Comparison of ENCODE assay signal across 24 mouse cellular contexts in genomic region chr17:12499426-12499825, GRCm38 (mm10). TPM values are rescaled to one million over a fixed set of nuclear protein-coding genes. Genes with fewer than 3 reads are reported as not detected.
DNase-seq lines count a peak whose midpoint lies in the region; ATAC-seq and TF ChIP-seq lines count a peak whose summit lies in the region.
"Had no signal": no experiment of that assay in that cellular context is flagged by ENCODE, and none has a peak within 500 bp of the region (broad histone marks: within the 10 kb centered on the region; RNA-seq: fewer than 3 reads in every experiment).

No protein-coding gene starts in this region.

- H3K9ac ChIP-seq in MEL (ENCODE audit: control insufficient read depth, low read depth, low read length, poor library complexity, severe bottlenecking) = no peak overlapping the region
- H3K9ac ChIP-seq: embryonic facial prominence, embryonic 12.5 days; forebrain, embryonic 13.5 days; forebrain, embryonic 15.5 days; forebrain, postnatal 0 days had no signal

- no peaks in the 10 kb centered on the region for H3K9me3 ChIP-seq in MEL (replicated peaks; ENCODE audit: insufficient read depth, low read length)
- H3K9me3 ChIP-seq: embryonic facial prominence, embryonic 10.5 days; embryonic facial prominence, embryonic 12.5 days; forebrain, embryonic 13.5 days; forebrain, embryonic 15.5 days; G1E had no signal

- DNase-seq in 416B (ENCODE audit: low read depth) (peak; percentile 44), MEL (ENCODE audit: low read depth, low spot score) (no peak)
- DNase-seq in thymus, adult 18-20 months = no peak
- no peak for DNase-seq in kidney, adult 11 months
- DNase-seq in left cerebral cortex, adult 11 months (ENCODE audit: low spot score) = no peak
- DNase-seq: adrenal gland, adult 2 months; adrenal gland, postnatal 10 days; adrenal gland, postnatal 25 days; B cell, adult 2 months; cerebellum, adult 11 months; cerebellum, adult 18-20 months; cerebellum, adult 8-10 months; cerebellum, adult 9-11 months; cerebellum, postnatal 14 days; cerebellum, postnatal 36 days; forebrain, postnatal 0 days had no signal

- no peak for TF ChIP-seq POLR2A in MEL (IDR thresholded peaks at IDR 0.05; ENCODE audit: control insufficient read depth in 1 of 2, insufficient read depth in 1 of 2, low read depth in 1 of 2, low read length in 2 of 2, poor library complexity in 1 of 2)

- TF ChIP-seq RAD21 in MEL (IDR thresholded peaks at IDR 0.05; ENCODE audit: low read depth, low read length) = no peak

- no peak overlapping the region for H3K4me3 ChIP-seq in MEL (ENCODE audit: control insufficient read depth in 1 of 2, insufficient read depth in 1 of 2, low read depth in 2 of 2, low read length in 2 of 2)
- H3K4me3 ChIP-seq: embryonic facial prominence, embryonic 10.5 days; embryonic facial prominence, embryonic 12.5 days; forebrain, embryonic 13.5 days; forebrain, embryonic 15.5 days had no signal

- H3K79me2 ChIP-seq in MEL (ENCODE audit: control insufficient read depth, insufficient read depth, low read length, poor library complexity) = peaks cover 79% of the 10 kb centered on the region

- no peak for TF ChIP-seq CTCF in MEL (IDR thresholded peaks at IDR 0.05 in 2 of 3, conservative IDR thresholded peaks at IDR 0.05 in 1 of 3; ENCODE audit: control insufficient read depth in 1 of 3, insufficient read depth in 1 of 3, low read depth in 2 of 3, low read length in 3 of 3, poor library complexity in 1 of 3, severe bottlenecking in 1 of 3)

- H3K4me1 ChIP-seq in MEL (ENCODE audit: control insufficient read depth in 1 of 2, insufficient read depth in 2 of 2, low read length in 2 of 2) = peaks cover 11 to 36% of the 10 kb centered on the region in 2 experiments
- H3K4me1 ChIP-seq: embryonic facial prominence, embryonic 10.5 days; embryonic facial prominence, embryonic 12.5 days; forebrain, embryonic 13.5 days; forebrain, embryonic 15.5 days had no signal

- H3K27me3 ChIP-seq in MEL (ENCODE audit: control insufficient read depth in 1 of 2, insufficient read depth in 2 of 2, low read length in 2 of 2) = no peaks in the 10 kb centered on the region
- H3K27me3 ChIP-seq: forebrain, embryonic 13.5 days; forebrain, embryonic 15.5 days had no signal

- H3K36me3 ChIP-seq in MEL (ENCODE audit: control insufficient read depth in 1 of 2, insufficient read depth in 2 of 2, low read length in 2 of 2) = peaks cover 15 to 57% of the 10 kb centered on the region in 2 experiments; a peak in 3 of 4 replicates
- H3K36me3 ChIP-seq: embryonic facial prominence, embryonic 10.5 days; embryonic facial prominence, embryonic 12.5 days; forebrain, embryonic 15.5 days; G1E had no signal

- TF ChIP-seq EP300 in MEL (IDR thresholded peaks at IDR 0.05; ENCODE audit: low read depth in 1 of 2, low read length in 2 of 2) = no peak

- ATAC-seq in granulocyte monocyte progenitor cell, adult 5-6 weeks (replicated peaks; ENCODE audit: poor library complexity, severe bottlenecking) = peak; percentile 83
- ATAC-seq: CD4-positive, CD25-positive, alpha-beta regulatory T cell, adult 4 months; forebrain, embryonic 13.5 days; forebrain, embryonic 15.5 days; forebrain, postnatal 0 days had no signal

- no peak overlapping the region for H3K27ac ChIP-seq in MEL (ENCODE audit: control insufficient read depth, low read depth, low read length)
- H3K27ac ChIP-seq: embryonic facial prominence, embryonic 10.5 days; embryonic facial prominence, embryonic 12.5 days; forebrain, embryonic 13.5 days; forebrain, embryonic 15.5 days had no signal

TF ChIP-seq in MEL, 35 proteins besides CTCF, POLR2A, EP300 and RAD21:
- no peak for TF ChIP-seq BHLHE40 (IDR thresholded peaks at IDR 0.05; ENCODE audit: borderline replicate concordance, low read depth, low read length)
- 0 out of 2 replicates have a peak, but pooled peaks have one; percentile 33 for TF ChIP-seq ZMIZ1 (IDR thresholded peaks at IDR 0.05; ENCODE audit: low read depth, low read length)

RNA-seq across cellular contexts. Expression of gene Slc22a3, which starts 8.1 kb away (rescaled TPM):
- 31.5 and 56.0 TPM in 2 replicates for total RNA-seq in MEL (2012; rRNA removed)
- polyA plus RNA-seq in MEL (2012; ENCODE audit: insufficient read depth in 1 of 2, insufficient read length in 2 of 2, low read depth in 1 of 2, low replicate concordance in 2 of 2, missing spikeins in 1 of 2) = 10 to 100 TPM in 1 of 2 experiments, not detected in 1; 87.7 TPM
- total RNA-seq in granulocyte monocyte progenitor cell, adult 5-6 weeks (2014; fragmentation: Nextera tagmentation) = 5.5 and 9.1 TPM in 2 replicates
- total RNA-seq in granulocyte monocyte progenitor cell, adult 5-6 weeks (2017) = 2.2 and 2.6 TPM in 2 replicates
- total RNA-seq: CH12.LX had no signal
- polyA plus RNA-seq: CD4-positive, CD25-positive, alpha-beta regulatory T cell, adult 4 months had no signal
